Mouse (Mus musculus) limb, embryonic 13.5 days (tissue): ENCODE data around the gene March2. TPM values are rescaled to one million over a fixed set of nuclear protein-coding genes. Genes with fewer than 3 reads are reported as not detected.
A peak's percentile ranks its signal among the peaks of the same experiment; 100 is the strongest.

Source experiments
- ATAC-seq: fragments of 200-750 bp; cut with Nextera tagmentation; 2 replicates; pipeline ENCODE4 v1.8.0; 2017; ENCODE audit warnings: low read depth, moderate number of reproducible peaks, moderate TSS enrichment; ENCODE audit not compliant: low FRiP score
- H3K27ac ChIP-seq: fragments of 300-500 bp; sonication (generic); 2 replicates; pipeline ENCODE4 v1.5.1; 2015; ENCODE audit warnings: inconsistent platforms, mild to moderate bottlenecking, moderate library complexity
- H3K27me3 ChIP-seq: fragments of 300-500 bp; sonication (generic); 2 replicates; pipeline ENCODE4 v1.6.1; 2015; ENCODE audit warnings: mild to moderate bottlenecking, inconsistent platforms
- H3K36me3 ChIP-seq: fragments of 300-500 bp; sonication (generic); 2 replicates; pipeline ENCODE4 v1.6.1; 2015; ENCODE audit warnings: inconsistent platforms, mild to moderate bottlenecking, moderate library complexity
- H3K4me1 ChIP-seq: fragments of 300-500 bp; sonication (generic); 2 replicates; pipeline ENCODE4 v1.6.1; 2015; ENCODE audit warnings: inconsistent platforms
- H3K4me2 ChIP-seq: fragments of 300-500 bp; sonication (generic); replicated peaks from 2 replicates; pipeline ENCODE4 v1.6.1; 2015; ENCODE audit warnings: inconsistent platforms, mild to moderate bottlenecking, moderate library complexity
- H3K4me3 ChIP-seq: fragments of 300-500 bp; sonication (generic); 2 replicates; pipeline ENCODE4 v1.5.1; 2015; ENCODE audit warnings: moderate library complexity, mild to moderate bottlenecking, inconsistent platforms
- H3K9ac ChIP-seq: fragments of 300-500 bp; sonication (generic); 2 replicates; pipeline ENCODE4 v1.6.1; 2015; ENCODE audit warnings: mild to moderate bottlenecking, inconsistent platforms
- H3K9me3 ChIP-seq: fragments of 300-500 bp; sonication (generic); 2 replicates; pipeline ENCODE4 v1.6.1; 2016; ENCODE audit warnings: inconsistent platforms
- WGBS: fragments of 180-500 bp; shearing (Covaris S2); methylation state at CpG from one replicate; pipeline ENCODE4 v1.1.7; 2015; 5-methylcytosine and 5-hydroxymethylcytosine counted together
- polyA plus RNA-seq: library from polyadenylated mRNA; unstranded; fragments of >200 nt; fragmentation: Nextera tagmentation; extraction: Ambion mirVana; gene quantifications from 2 replicates; pipeline ENCODE4 v1.2.1, GENCODE M21; 2015

March2 gene
- polyA plus RNA-seq = 49.3 and 50.9 TPM in 2 replicates

GRCm38 (mm10) chr17:33718384-33718881, at the start of gene March2:
Gene March2, minus strand, starts transcription at chr17:33718670.
- under 1% methylated on average over 46 of the region's 46 CpGs for WGBS
- ATAC-seq = peak; percentile 100
- Histone ChIP-seq H3K4me3 (peak within 1 kb of the TSS; percentile 84), H3K27ac (no peak within 1 kb of the TSS), H3K4me2 (peak within 1 kb of the TSS; percentile 84), H3K27me3 (no peaks in the 10 kb centered on the region), H3K4me1 (0 out of 2 replicates have a peak, but pooled peaks cover 4% of the 10 kb centered on the region), H3K9ac (peak within 1 kb of the TSS; percentile 79), H3K36me3 (no peaks in the 10 kb centered on the region), H3K9me3 (no peaks in the 10 kb centered on the region)

GRCm38 (mm10) chr17:33766389-33766788, 47.9 kb upstream of the March2 start:
- Histone ChIP-seq H3K36me3 (no peaks in the 10 kb centered on the region), H3K27ac (no peak overlapping the region), H3K4me1 (no peaks in the 10 kb centered on the region), H3K27me3 (no peaks in the 10 kb centered on the region), H3K9me3 (no peaks in the 10 kb centered on the region; the same call in 1 of the 2 replicates), H3K9ac (no peak overlapping the region), H3K4me3 (no peak overlapping the region), H3K4me2 (no peak overlapping the region)
- WGBS = 78% methylated on average over 3 of the region's 3 CpGs
- no peak for ATAC-seq

GRCm38 (mm10) chr17:33760255-33761165, 42.0 kb upstream of the March2 start, which contains the start of gene Rab11b:
Gene Rab11b, minus strand, starts transcription at chr17:33760530.
- H3K27ac ChIP-seq = peak within 1 kb of the TSS; percentile 99
- H3K27me3 ChIP-seq = no peaks in the 10 kb centered on the region
- peaks cover 42% of the 10 kb centered on the region for H3K4me1 ChIP-seq
- peak; percentile 99 for ATAC-seq
- H3K4me2 ChIP-seq = peak within 1 kb of the TSS; percentile 78
- H3K4me3 ChIP-seq = peak within 1 kb of the TSS; percentile 75
- peaks cover 10% of the 10 kb centered on the region for H3K36me3 ChIP-seq
- H3K9me3 ChIP-seq = no peaks in the 10 kb centered on the region; the same call in 1 of the 2 replicates
- WGBS = 3% methylated on average over 35 of the region's 35 CpGs
- H3K9ac ChIP-seq = peak within 1 kb of the TSS; percentile 97

- 0% methylated on average over 31 of the region's 38 CpGs for WGBS
- peaks cover 10% of the 10 kb centered on the region for H3K36me3 ChIP-seq
- ATAC-seq = peak; percentile 86
Observed at GRCm38 (mm10) chr17:33759767-33760254, 41.3 kb upstream of the March2 start.

GRCm38 (mm10) chr17:33757231-33757630, 38.8 kb upstream of the March2 start:
- H3K27me3 ChIP-seq = no peaks in the 10 kb centered on the region
- no peak overlapping the region for H3K27ac ChIP-seq
- peaks cover 62% of the 10 kb centered on the region for H3K4me1 ChIP-seq
- no peak overlapping the region for H3K4me3 ChIP-seq
- ATAC-seq = no peak
- WGBS = 57% methylated on average over 4 of the region's 4 CpGs
- H3K36me3 ChIP-seq = peaks cover 16% of the 10 kb centered on the region
- peak overlapping the region; percentile 19; the same call in 1 of the 2 replicates for H3K9ac ChIP-seq
- no peaks in the 10 kb centered on the region for H3K9me3 ChIP-seq
- H3K4me2 ChIP-seq = peak overlapping the region; percentile 14

More at GRCm38 (mm10) chr17:33759767-33760254, 41.3 kb upstream of the March2 start:
- Histone ChIP-seq H3K9ac (peak overlapping the region; percentile 97), H3K4me1 (peaks cover 47% of the 10 kb centered on the region), H3K27me3 (no peaks in the 10 kb centered on the region), H3K4me3 (peak overlapping the region; percentile 75), H3K4me2 (peak overlapping the region; percentile 78), H3K9me3 (no peaks in the 10 kb centered on the region; the same call in 1 of the 2 replicates), H3K27ac (peak overlapping the region; percentile 99)

GRCm38 (mm10) chr17:33756108-33756790, 37.8 kb upstream of the March2 start:
- no peak overlapping the region for H3K4me2 ChIP-seq
- H3K27me3 ChIP-seq = no peaks in the 10 kb centered on the region
- no peaks in the 10 kb centered on the region for H3K9me3 ChIP-seq
- no peak for ATAC-seq
- peaks cover 62% of the 10 kb centered on the region for H3K4me1 ChIP-seq
- peak overlapping the region; percentile 10; the same call in 1 of the 2 replicates for H3K27ac ChIP-seq
- peaks cover 23% of the 10 kb centered on the region for H3K36me3 ChIP-seq
- H3K4me3 ChIP-seq = no peak overlapping the region
- 0 out of 2 replicates have a peak overlapping the region, but pooled peaks have one; percentile 31 for H3K9ac ChIP-seq
- 92% methylated on average over 3 of the region's 3 CpGs for WGBS

- peaks cover 30% of the 10 kb centered on the region for H3K36me3 ChIP-seq
Observed at GRCm38 (mm10) chr17:33755418-33756107, 37.1 kb upstream of the March2 start.

GRCm38 (mm10) chr17:33754656-33755055, 36.2 kb upstream of the March2 start:
- WGBS = 78% methylated on average over 1 of the region's 1 CpGs
- H3K27ac ChIP-seq = no peak overlapping the region
- no peaks in the 10 kb centered on the region for H3K27me3 ChIP-seq
- ATAC-seq = no peak
- peaks cover 39% of the 10 kb centered on the region for H3K36me3 ChIP-seq
- no peak overlapping the region for H3K4me2 ChIP-seq
- peaks cover 59% of the 10 kb centered on the region for H3K4me1 ChIP-seq
- no peak overlapping the region for H3K4me3 ChIP-seq
- no peaks in the 10 kb centered on the region for H3K9me3 ChIP-seq
- no peak overlapping the region; the same call in 1 of the 2 replicates for H3K9ac ChIP-seq

More at GRCm38 (mm10) chr17:33755418-33756107, 37.1 kb upstream of the March2 start:
- H3K27me3 ChIP-seq = no peaks in the 10 kb centered on the region
- no peak overlapping the region for H3K4me2 ChIP-seq
- H3K4me3 ChIP-seq = no peak overlapping the region
- H3K4me1 ChIP-seq = peaks cover 59% of the 10 kb centered on the region
- H3K9me3 ChIP-seq = no peaks in the 10 kb centered on the region
- 0 out of 2 replicates have a peak overlapping the region, but pooled peaks have one; percentile 10 for H3K27ac ChIP-seq
- H3K9ac ChIP-seq = 0 out of 2 replicates have a peak overlapping the region, but pooled peaks have one; percentile 31
- ATAC-seq = no peak
- 81% methylated on average over 10 of the region's 10 CpGs for WGBS

GRCm38 (mm10) chr17:33752297-33752696, 33.8 kb upstream of the March2 start:
- Histone ChIP-seq H3K27me3 (no peaks in the 10 kb centered on the region), H3K4me3 (no peak overlapping the region), H3K27ac (no peak overlapping the region), H3K4me1 (peaks cover 38% of the 10 kb centered on the region), H3K9me3 (no peaks in the 10 kb centered on the region), H3K36me3 (peaks cover 55% of the 10 kb centered on the region), H3K4me2 (no peak overlapping the region), H3K9ac (no peak overlapping the region)
- no peak for ATAC-seq
- WGBS = 94% methylated on average over 2 of the region's 2 CpGs

GRCm38 (mm10) chr17:33751181-33751580, 32.7 kb upstream of the March2 start:
- no peak for ATAC-seq
- Histone ChIP-seq H3K27me3 (no peaks in the 10 kb centered on the region), H3K4me1 (peaks cover 26% of the 10 kb centered on the region), H3K4me2 (no peak overlapping the region), H3K9me3 (no peaks in the 10 kb centered on the region), H3K27ac (no peak overlapping the region), H3K9ac (no peak overlapping the region), H3K4me3 (no peak overlapping the region), H3K36me3 (peaks cover 59% of the 10 kb centered on the region)

- no peak overlapping the region for H3K4me3 ChIP-seq
- no peak overlapping the region for H3K27ac ChIP-seq
- WGBS = 93% methylated on average over 5 of the region's 5 CpGs
- no peaks in the 10 kb centered on the region for H3K9me3 ChIP-seq
- H3K36me3 ChIP-seq = peaks cover 72% of the 10 kb centered on the region
- no peaks in the 10 kb centered on the region for H3K27me3 ChIP-seq
- peaks cover 11% of the 10 kb centered on the region for H3K4me1 ChIP-seq
- no peak overlapping the region for H3K9ac ChIP-seq
- no peak for ATAC-seq
- H3K4me2 ChIP-seq = no peak overlapping the region
Observed at GRCm38 (mm10) chr17:33749451-33749850, 31.0 kb upstream of the March2 start.
